Mouse (Mus musculus) stomach, embryonic 15.5 days (tissue): ENCODE measurements at regions not wholly inside any gene's neighbourhood (a gene's known extent, or its start where the extent isn't known, plus 50 kb on each side); places are given as distances from the start of the nearest gene placed in this dataset.
A peak's percentile ranks its signal among the peaks of the same experiment; 100 is the strongest.
"Not testable (repeated sequence)": the region's sequence is repeated elsewhere in the genome, so short reads cannot be mapped to it uniquely, and the experiment has no call there.

ENCODE experiments used
- ATAC-seq: fragments of 200-750 bp; cut with Nextera tagmentation; 2 replicates; pipeline ENCODE4 v1.8.0; 2017; ENCODE audit warnings: low read depth, moderate number of reproducible peaks, moderate TSS enrichment; ENCODE audit not compliant: insufficient read depth, low FRiP score
- H3K27ac ChIP-seq: fragments of 300-500 bp; sonication (generic); 2 replicates; pipeline ENCODE4 v1.5.1; 2015; ENCODE audit warnings: mild to moderate bottlenecking, inconsistent platforms
- H3K27me3 ChIP-seq: fragments of 300-500 bp; sonication (generic); replicated peaks from 2 replicates; pipeline ENCODE4 v1.6.1; 2015; ENCODE audit warnings: inconsistent platforms
- H3K36me3 ChIP-seq: fragments of 300-500 bp; sonication (generic); 2 replicates; pipeline ENCODE4 v1.6.1; 2015; ENCODE audit warnings: inconsistent platforms
- H3K4me1 ChIP-seq: fragments of 300-500 bp; sonication (generic); 2 replicates; pipeline ENCODE4 v1.6.1; 2015; ENCODE audit warnings: inconsistent platforms
- H3K4me2 ChIP-seq: fragments of 300-500 bp; sonication (generic); 2 replicates; pipeline ENCODE4 v1.6.1; 2015; ENCODE audit warnings: mild to moderate bottlenecking, inconsistent platforms
- H3K4me3 ChIP-seq: fragments of 300-500 bp; sonication (generic); replicated peaks from 2 replicates; pipeline ENCODE4 v1.5.1; 2015; ENCODE audit warnings: inconsistent platforms
- H3K9ac ChIP-seq: fragments of 300-500 bp; sonication (generic); 2 replicates; pipeline ENCODE4 v1.6.1; 2015; ENCODE audit warnings: inconsistent platforms
- H3K9me3 ChIP-seq: fragments of 300-500 bp; sonication (generic); 2 replicates; pipeline ENCODE4 v1.6.1; 2016; ENCODE audit warnings: inconsistent platforms
- WGBS: fragments of 180-500 bp; shearing (Covaris S2); methylation state at CpG from one replicate; pipeline ENCODE4 v1.1.7; 2015; 5-methylcytosine and 5-hydroxymethylcytosine counted together

DNA sequence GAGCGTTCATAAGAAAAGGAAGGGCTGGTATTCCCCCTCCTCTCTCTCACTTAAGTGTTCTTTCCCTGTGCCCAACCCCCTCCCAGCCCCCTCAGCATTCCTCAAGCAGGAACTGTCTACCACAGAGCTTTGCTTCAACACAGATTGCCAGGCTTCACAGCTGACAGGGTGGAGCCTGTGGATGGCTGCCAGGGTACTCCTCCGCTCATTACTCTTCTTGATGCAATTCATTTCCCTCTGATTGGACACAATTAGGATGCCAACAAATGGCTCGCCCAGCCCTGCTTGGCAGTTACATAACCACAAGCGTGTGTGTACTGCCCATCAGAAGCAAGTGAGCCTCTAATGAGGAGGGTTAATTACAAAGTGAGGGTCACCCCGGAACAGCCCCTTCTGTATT, 116.5 kb upstream of the Galnt18 start:
- WGBS: 58% methylated on average over 5 of the region's 5 CpGs
- no peaks in the 10 kb centered on the region for H3K36me3 ChIP-seq
- ATAC-seq: no peak; the same call in 1 of the 2 replicates
- H3K27ac ChIP-seq: no peak overlapping the region
- H3K9me3 ChIP-seq: no peaks in the 10 kb centered on the region
- no peaks in the 10 kb centered on the region for H3K27me3 ChIP-seq
- H3K4me2 ChIP-seq: no peak overlapping the region
- no peaks in the 10 kb centered on the region for H3K4me1 ChIP-seq
- H3K9ac ChIP-seq: no peak overlapping the region
- no peak overlapping the region for H3K4me3 ChIP-seq

- Histone ChIP-seq H3K36me3 (no peaks in the 10 kb centered on the region), H3K4me3 (no peak overlapping the region), H3K9ac (no peak overlapping the region), H3K4me2 (no peak overlapping the region), H3K27ac (no peak overlapping the region), H3K9me3 (no peaks in the 10 kb centered on the region), H3K27me3 (no peaks in the 10 kb centered on the region), H3K4me1 (no peaks in the 10 kb centered on the region)
- no peak for ATAC-seq
- WGBS: 75% methylated on average over 2 of the region's 2 CpGs
Measured at GRCm38 (mm10) chr7:111882991-111883390, 103.2 kb upstream of the Galnt18 start.

- Histone ChIP-seq H3K27me3 (no peaks in the 10 kb centered on the region), H3K4me1 (no peaks in the 10 kb centered on the region), H3K36me3 (no peaks in the 10 kb centered on the region), H3K4me3 (no peak overlapping the region), H3K9ac (no peak overlapping the region), H3K9me3 (no peaks in the 10 kb centered on the region), H3K4me2 (no peak overlapping the region), H3K27ac (no peak overlapping the region)
- no peak for ATAC-seq
- 62% methylated on average over 4 of the region's 4 CpGs for WGBS
Measured at GRCm38 (mm10) chr7:111880067-111880675, 100.4 kb upstream of the Galnt18 start.

DNA sequence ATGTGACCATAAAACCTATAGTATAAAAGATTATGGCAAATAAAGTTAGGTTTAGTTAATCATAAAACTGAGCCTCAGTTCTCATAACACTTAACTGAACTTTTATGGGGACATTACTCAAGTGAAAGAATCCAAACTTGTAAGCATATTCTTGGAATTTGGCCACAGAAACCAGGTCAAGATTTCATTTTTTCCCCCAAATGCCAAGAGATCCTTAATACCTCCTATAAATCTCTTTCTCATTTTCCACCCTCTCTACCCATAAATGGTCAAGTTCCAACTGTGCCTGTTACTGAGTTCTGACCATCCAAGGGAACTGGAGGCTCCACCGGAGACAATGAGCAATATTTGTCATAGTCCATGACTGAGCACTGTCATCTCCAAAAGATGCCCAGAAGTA, 97.8 kb upstream of the Galnt18 start:
- Histone ChIP-seq H3K4me3 (no peak overlapping the region), H3K4me2 (no peak overlapping the region), H3K36me3 (no peaks in the 10 kb centered on the region), H3K9ac (no peak overlapping the region), H3K9me3 (no peaks in the 10 kb centered on the region), H3K27ac (no peak overlapping the region), H3K4me1 (no peaks in the 10 kb centered on the region), H3K27me3 (no peaks in the 10 kb centered on the region)
- ATAC-seq: no peak
- WGBS: 63% methylated on average over 1 of the region's 1 CpGs

- Histone ChIP-seq H3K36me3 (no peaks in the 10 kb centered on the region), H3K4me3 (no peak overlapping the region), H3K4me2 (no peak overlapping the region), H3K4me1 (no peaks in the 10 kb centered on the region), H3K9me3 (no peaks in the 10 kb centered on the region), H3K27ac (0 out of 2 replicates have a peak overlapping the region, but pooled peaks have one; percentile 11), H3K27me3 (no peaks in the 10 kb centered on the region), H3K9ac (no peak overlapping the region)
- no peak; the same call in 1 of the 2 replicates for ATAC-seq
- WGBS: 47% methylated on average over 1 of the region's 1 CpGs
Measured at GRCm38 (mm10) chr7:111875949-111876348, 96.2 kb upstream of the Galnt18 start.

DNA sequence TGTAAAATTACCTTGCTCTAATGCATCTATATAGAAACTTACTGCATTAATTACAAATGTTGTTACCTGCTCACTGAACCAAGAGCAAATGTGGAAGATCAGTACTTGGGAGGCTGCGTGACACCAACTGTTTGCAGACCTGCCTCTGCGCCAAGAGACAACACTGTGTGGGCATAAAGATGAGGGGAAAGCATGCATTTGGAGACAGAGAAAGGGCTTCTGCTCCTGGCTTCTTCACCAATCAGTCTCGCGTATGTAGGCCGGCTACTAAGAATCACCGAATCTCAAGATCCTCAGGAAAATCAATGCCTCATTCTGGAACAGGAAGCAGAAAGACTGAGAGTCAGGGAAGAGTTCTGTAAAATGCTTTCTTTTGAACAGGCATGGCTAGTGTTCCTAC, 89.6 kb upstream of the Galnt18 start:
- no peak overlapping the region for H3K4me2 ChIP-seq
- no peak for ATAC-seq
- 87% methylated on average over 6 of the region's 6 CpGs for WGBS

GRCm38 (mm10) chr7:111863035-111863434, 83.3 kb upstream of the Galnt18 start:
- Histone ChIP-seq H3K36me3 (no peaks in the 10 kb centered on the region), H3K9ac (no peak overlapping the region), H3K4me1 (0 out of 2 replicates have a peak, but pooled peaks cover 4% of the 10 kb centered on the region), H3K4me3 (no peak overlapping the region), H3K4me2 (no peak overlapping the region), H3K9me3 (no peaks in the 10 kb centered on the region), H3K27me3 (no peaks in the 10 kb centered on the region), H3K27ac (no peak overlapping the region)
- ATAC-seq: no peak
- WGBS: 51% methylated on average over 8 of the region's 8 CpGs

More for the DNA sequence above, 89.6 kb upstream of the Galnt18 start:
- Histone ChIP-seq H3K4me1 (no peaks in the 10 kb centered on the region), H3K27ac (no peak overlapping the region), H3K27me3 (no peaks in the 10 kb centered on the region), H3K36me3 (no peaks in the 10 kb centered on the region), H3K9ac (no peak overlapping the region), H3K9me3 (no peaks in the 10 kb centered on the region), H3K4me3 (no peak overlapping the region)

GRCm38 (mm10) chr7:111858291-111858690, 78.5 kb upstream of the Galnt18 start:
- not testable (repeated sequence) for H3K4me1 ChIP-seq, H3K9me3 ChIP-seq, H3K27me3 ChIP-seq, H3K27ac ChIP-seq, H3K4me3 ChIP-seq, H3K4me2 ChIP-seq, ATAC-seq, H3K9ac ChIP-seq, H3K36me3 ChIP-seq
- 80% methylated on average over 8 of the region's 8 CpGs for WGBS

DNA sequence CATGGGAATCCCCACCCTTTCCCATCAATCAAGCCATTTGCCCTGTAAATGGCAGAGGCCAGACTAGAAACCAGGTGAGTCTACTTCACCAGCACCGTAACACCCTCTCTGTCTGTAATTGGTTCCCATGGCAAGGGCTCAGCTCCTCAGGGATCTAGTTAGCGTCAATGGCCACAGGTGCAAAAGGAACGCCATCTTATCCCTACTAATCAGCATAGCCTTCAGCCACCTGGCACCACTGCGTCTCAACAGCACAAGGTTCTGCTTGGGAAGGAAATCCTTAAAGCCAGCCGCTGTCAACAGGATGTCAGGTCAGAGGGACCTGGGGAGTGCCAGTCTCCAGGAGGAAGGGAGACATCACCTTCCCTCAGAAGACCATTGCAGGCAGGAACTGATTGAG, 77.2 kb upstream of the Galnt18 start:
- Histone ChIP-seq H3K9me3 (no peaks in the 10 kb centered on the region), H3K4me1 (no peaks in the 10 kb centered on the region), H3K9ac (no peak overlapping the region), H3K27me3 (no peaks in the 10 kb centered on the region), H3K36me3 (no peaks in the 10 kb centered on the region), H3K4me2 (no peak overlapping the region), H3K4me3 (no peak overlapping the region), H3K27ac (no peak overlapping the region)
- no peak for ATAC-seq
- 70% methylated on average over 5 of the region's 5 CpGs for WGBS

- no peaks in the 10 kb centered on the region for H3K36me3 ChIP-seq
- H3K9ac ChIP-seq: no peak overlapping the region
- no peaks in the 10 kb centered on the region for H3K9me3 ChIP-seq
- no peak overlapping the region for H3K4me3 ChIP-seq
- 47% methylated on average over 3 of the region's 3 CpGs for WGBS
- H3K27ac ChIP-seq: no peak overlapping the region
- H3K4me1 ChIP-seq: no peaks in the 10 kb centered on the region
- no peak overlapping the region for H3K4me2 ChIP-seq
- no peak for ATAC-seq
- no peaks in the 10 kb centered on the region for H3K27me3 ChIP-seq
Measured at GRCm38 (mm10) chr7:111855309-111855708, 75.5 kb upstream of the Galnt18 start.

DNA sequence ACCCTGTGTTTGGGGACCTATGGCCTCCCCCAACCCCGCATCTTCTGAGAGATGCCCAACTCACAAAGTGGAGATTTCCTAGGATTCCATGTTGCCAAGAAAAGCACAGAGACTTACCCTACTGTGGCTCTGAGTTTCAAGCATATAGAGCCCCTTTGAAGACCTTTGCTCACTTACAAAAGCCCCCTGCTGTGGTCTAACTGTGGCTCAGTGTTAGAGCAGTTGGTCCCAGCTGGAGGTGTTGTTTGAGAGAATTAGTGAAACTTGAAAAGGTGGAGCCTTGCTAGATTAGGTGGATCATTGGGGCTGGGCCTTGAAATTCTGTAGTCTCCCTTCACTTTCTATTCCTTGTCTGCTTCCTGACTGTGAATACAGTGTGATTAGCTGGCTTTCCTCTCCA, 66.6 kb upstream of the Galnt18 start:
- 53% methylated on average over 1 of the region's 1 CpGs for WGBS
- H3K36me3 ChIP-seq: no peaks in the 10 kb centered on the region
- H3K4me2 ChIP-seq: no peak overlapping the region
- H3K27me3 ChIP-seq: no peaks in the 10 kb centered on the region
- no peak overlapping the region for H3K9ac ChIP-seq
- no peak overlapping the region for H3K4me3 ChIP-seq
- H3K9me3 ChIP-seq: no peaks in the 10 kb centered on the region
- no peaks in the 10 kb centered on the region for H3K4me1 ChIP-seq
- no peak for ATAC-seq
- no peak overlapping the region for H3K27ac ChIP-seq

DNA sequence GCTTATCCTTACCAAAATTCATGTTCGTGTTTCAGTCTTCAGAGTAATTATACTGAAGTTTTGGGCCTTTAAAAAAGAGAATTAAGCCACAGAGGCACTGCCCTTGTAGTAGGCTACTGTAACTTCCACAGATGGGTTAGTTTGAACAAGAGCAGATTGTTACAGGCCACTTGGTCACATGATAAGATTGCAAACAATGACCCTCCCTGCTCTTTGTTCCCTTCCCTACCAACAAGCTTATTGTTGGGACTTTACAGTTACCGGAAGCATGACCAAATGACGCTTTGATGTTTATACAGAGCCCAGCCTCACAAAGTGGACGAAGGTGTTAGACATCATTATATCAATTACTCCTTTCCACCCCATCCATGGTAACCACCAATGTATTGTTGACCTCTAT, 63.9 kb upstream of the Galnt18 start:
- Histone ChIP-seq H3K27ac (no peak overlapping the region), H3K4me2 (no peak overlapping the region), H3K4me3 (no peak overlapping the region), H3K36me3 (no peaks in the 10 kb centered on the region), H3K27me3 (no peaks in the 10 kb centered on the region), H3K9me3 (no peaks in the 10 kb centered on the region), H3K9ac (no peak overlapping the region), H3K4me1 (no peaks in the 10 kb centered on the region)
- WGBS: 72% methylated on average over 4 of the region's 4 CpGs
- no peak for ATAC-seq

GRCm38 (mm10) chr7:111840826-111841225, 61.0 kb upstream of the Galnt18 start:
- Histone ChIP-seq H3K36me3 (no peaks in the 10 kb centered on the region), H3K4me1 (no peaks in the 10 kb centered on the region)

More at GRCm38 (mm10) chr7:111840826-111841225, 61.0 kb upstream of the Galnt18 start:
- H3K9ac ChIP-seq: no peak overlapping the region
- no peaks in the 10 kb centered on the region for H3K9me3 ChIP-seq
- no peaks in the 10 kb centered on the region for H3K27me3 ChIP-seq
- no peak overlapping the region for H3K4me2 ChIP-seq
- no peak overlapping the region for H3K27ac ChIP-seq
- 81% methylated on average over 1 of the region's 1 CpGs for WGBS
- no peak overlapping the region for H3K4me3 ChIP-seq
- ATAC-seq: no peak
